Mouse (Mus musculus): ENCODE results near the gene Olfr427. TPM values are rescaled to one million over a fixed set of nuclear protein-coding genes. Genes with fewer than 3 reads are reported as not detected.
"Not testable (repeated sequence)": the region's sequence is repeated elsewhere in the genome, so short reads cannot be mapped to it uniquely, and the experiment has no call there.

The Olfr427 gene
- polyA plus RNA-seq (2015; fragmentation: Nextera tagmentation; extraction: Ambion mirVana), result not detected in 2 replicates

DNA sequence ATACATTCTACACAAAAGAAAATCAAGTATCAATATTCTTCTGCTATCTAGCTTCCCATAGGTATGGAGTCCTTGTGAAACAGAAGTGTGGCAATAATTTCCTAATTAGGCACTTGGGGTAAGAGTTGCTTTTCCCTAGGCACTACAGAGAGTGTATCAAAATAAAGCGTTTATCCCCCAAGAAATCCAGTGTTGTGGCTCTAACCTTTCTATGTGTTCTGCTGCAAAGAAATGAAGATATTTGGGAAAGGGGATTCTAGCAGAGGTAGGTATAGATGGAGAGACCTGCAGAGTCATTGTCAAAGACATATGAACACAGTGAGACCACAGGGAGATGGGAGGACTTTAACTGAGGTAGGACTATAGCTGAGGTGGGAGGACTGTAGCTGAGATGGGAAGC is at the start of gene Olfr427:
Gene Olfr427, plus strand, starts transcription at position 301 of the 400 bp plus-strand sequence.
- H3K27me3 ChIP-seq (ENCODE audit: control insufficient read depth, insufficient read depth, low read length), result no peaks in the 10 kb centered on the region
- H3K4me1 ChIP-seq (ENCODE audit: control insufficient read depth, insufficient read depth, low read length), result no peaks in the 10 kb centered on the region
- no peak for ATAC-seq (replicated peaks; ENCODE audit: extremely low read depth, insufficient read depth, low FRiP score)
- H3K36me3 ChIP-seq (ENCODE audit: control insufficient read depth, insufficient read depth), result no peaks in the 10 kb centered on the region
- 83% methylated on average over 1 of the region's 1 CpGs for WGBS
- no peaks in the 10 kb centered on the region for H3K9me3 ChIP-seq (replicated peaks; ENCODE audit: control insufficient read depth, low read length)
- no peak within 1 kb of the TSS for H3K9ac ChIP-seq (ENCODE audit: low read length)
- no peak within 1 kb of the TSS for H3K27ac ChIP-seq (ENCODE audit: low read length)
- H3K4me2 ChIP-seq (ENCODE audit: low read depth, low read length), result no peak within 1 kb of the TSS
- no peak within 1 kb of the TSS for H3K4me3 ChIP-seq (ENCODE audit: low read length)

DNA sequence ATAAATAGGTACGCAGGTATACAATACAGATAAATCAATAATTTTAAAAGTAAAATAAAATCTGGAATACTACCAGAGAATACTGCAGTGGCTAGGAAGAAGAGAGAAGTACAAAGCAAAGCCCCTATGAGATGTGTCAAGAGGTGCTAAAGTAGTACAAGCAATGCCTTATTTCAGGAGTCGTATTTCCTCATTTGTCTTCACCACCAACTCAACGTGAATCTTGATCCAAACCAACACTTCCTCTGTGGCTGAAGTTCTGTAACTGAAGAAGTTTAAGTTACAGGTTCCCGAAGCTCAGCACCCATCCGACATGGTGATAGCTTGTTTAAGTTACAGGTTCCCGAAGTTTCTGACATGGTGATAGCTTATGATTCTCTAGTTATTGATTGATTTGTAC is 48.5 kb upstream of the Olfr427 start:
- not testable (repeated sequence) for H3K4me3 ChIP-seq (ENCODE audit: low read length); H3K27me3 ChIP-seq (ENCODE audit: control insufficient read depth, insufficient read depth, low read length); H3K9me3 ChIP-seq (replicated peaks; ENCODE audit: control insufficient read depth, low read length); H3K27ac ChIP-seq (ENCODE audit: low read length); H3K36me3 ChIP-seq (ENCODE audit: control insufficient read depth, insufficient read depth); H3K4me2 ChIP-seq (ENCODE audit: low read depth, low read length); H3K4me1 ChIP-seq (ENCODE audit: control insufficient read depth, insufficient read depth, low read length); H3K9ac ChIP-seq (ENCODE audit: low read length); ATAC-seq (replicated peaks; ENCODE audit: extremely low read depth, insufficient read depth, low FRiP score)
- 70% methylated on average over 6 of the region's 6 CpGs for WGBS

DNA sequence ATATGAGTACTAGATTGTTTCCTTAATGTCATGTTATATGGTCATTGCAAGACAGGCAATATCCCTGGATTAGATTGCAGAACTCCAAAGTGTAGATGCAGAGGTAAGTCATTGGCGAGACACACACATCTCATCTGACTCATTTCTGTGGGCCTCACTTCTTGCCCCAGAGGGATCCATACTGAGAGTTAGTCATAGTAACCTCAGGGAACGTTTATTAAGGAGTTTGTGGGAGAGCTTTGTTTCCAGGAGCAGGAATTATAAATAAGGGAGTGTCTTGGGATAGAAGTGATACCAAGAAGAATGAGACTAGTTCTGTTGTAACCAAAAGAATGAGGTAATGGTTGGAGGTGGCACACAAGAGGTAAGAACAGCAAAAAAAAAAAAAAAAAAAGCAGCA is 47.8 kb upstream of the Olfr427 start, which contains the start of gene Olfr432:
Gene Olfr432, plus strand, starts transcription at position 313 of the 400 bp plus-strand sequence.
- no peaks in the 10 kb centered on the region for H3K36me3 ChIP-seq (ENCODE audit: control insufficient read depth, insufficient read depth)

DNA sequence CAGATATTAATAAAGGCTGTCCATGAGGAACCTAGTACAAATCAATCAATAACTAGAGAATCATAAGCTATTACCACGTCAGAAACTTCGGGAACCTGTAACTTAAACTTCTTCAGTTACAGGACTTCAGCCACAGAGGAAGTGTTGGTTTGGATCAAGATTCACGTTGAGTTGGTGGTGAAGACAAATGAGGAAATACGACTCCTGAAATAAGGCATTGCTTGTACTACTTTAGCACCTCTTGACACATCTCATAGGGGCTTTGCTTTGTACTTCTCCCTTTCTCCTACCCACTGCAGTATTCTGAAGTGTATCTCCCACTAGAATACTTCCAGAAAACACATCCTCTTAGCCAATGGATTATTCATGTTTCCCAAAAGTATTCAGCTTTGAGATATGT is 47.3 kb upstream of the Olfr427 start:
- not testable (repeated sequence) for ATAC-seq (replicated peaks; ENCODE audit: extremely low read depth, insufficient read depth, low FRiP score)

More for the DNA sequence above, 47.8 kb upstream of the Olfr427 start, which contains the start of gene Olfr432:
- no peak within 1 kb of the TSS for H3K9ac ChIP-seq (ENCODE audit: low read length)
- no peaks in the 10 kb centered on the region for H3K4me1 ChIP-seq (ENCODE audit: control insufficient read depth, insufficient read depth, low read length)
- no peaks in the 10 kb centered on the region for H3K27me3 ChIP-seq (ENCODE audit: control insufficient read depth, insufficient read depth, low read length)
- H3K4me2 ChIP-seq (ENCODE audit: low read depth, low read length), result no peak within 1 kb of the TSS
- WGBS, result 62% methylated on average over 2 of the region's 2 CpGs
- H3K4me3 ChIP-seq (ENCODE audit: low read length), result no peak within 1 kb of the TSS
- H3K9me3 ChIP-seq (replicated peaks; ENCODE audit: control insufficient read depth, low read length), result no peaks in the 10 kb centered on the region
- H3K27ac ChIP-seq (ENCODE audit: low read length), result no peak within 1 kb of the TSS
- no peak for ATAC-seq (replicated peaks; ENCODE audit: extremely low read depth, insufficient read depth, low FRiP score)

DNA sequence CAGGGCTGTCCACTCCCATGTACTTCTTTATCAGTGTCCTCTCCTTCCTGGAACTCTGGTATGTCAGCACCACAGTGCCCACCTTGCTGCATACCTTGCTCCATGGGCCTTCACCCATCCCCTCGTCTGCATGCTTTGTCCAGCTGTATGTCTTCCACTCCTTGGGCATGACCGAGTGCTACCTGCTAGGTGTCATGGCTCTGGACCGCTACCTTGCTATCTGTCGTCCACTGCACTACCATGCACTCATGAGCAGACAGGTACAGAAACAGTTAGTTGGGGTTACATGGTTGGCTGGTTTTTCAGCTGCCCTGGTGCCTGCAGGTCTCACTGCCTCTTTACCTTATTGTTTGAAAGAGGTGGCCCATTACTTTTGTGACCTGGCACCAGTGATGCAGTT is 46.2 kb upstream of the Olfr427 start:
- H3K36me3 ChIP-seq (ENCODE audit: control insufficient read depth, insufficient read depth), result no peaks in the 10 kb centered on the region
- H3K4me3 ChIP-seq (ENCODE audit: low read length), result no peak overlapping the region
- ATAC-seq (replicated peaks; ENCODE audit: extremely low read depth, insufficient read depth, low FRiP score), result no peak
- 82% methylated on average over 4 of the region's 4 CpGs for WGBS
- H3K27me3 ChIP-seq (ENCODE audit: control insufficient read depth, insufficient read depth, low read length), result no peaks in the 10 kb centered on the region
- H3K4me1 ChIP-seq (ENCODE audit: control insufficient read depth, insufficient read depth, low read length), result no peaks in the 10 kb centered on the region
- H3K9ac ChIP-seq (ENCODE audit: low read length), result no peak overlapping the region
- no peaks in the 10 kb centered on the region for H3K9me3 ChIP-seq (replicated peaks; ENCODE audit: control insufficient read depth, low read length)
- H3K27ac ChIP-seq (ENCODE audit: low read length), result no peak overlapping the region
- no peak overlapping the region for H3K4me2 ChIP-seq (ENCODE audit: low read depth, low read length)

More for the DNA sequence above, 47.3 kb upstream of the Olfr427 start:
- H3K9ac ChIP-seq (ENCODE audit: low read length); H3K36me3 ChIP-seq (ENCODE audit: control insufficient read depth, insufficient read depth); H3K9me3 ChIP-seq (replicated peaks; ENCODE audit: control insufficient read depth, low read length); H3K4me1 ChIP-seq (ENCODE audit: control insufficient read depth, insufficient read depth, low read length); H3K4me2 ChIP-seq (ENCODE audit: low read depth, low read length); H3K27me3 ChIP-seq (ENCODE audit: control insufficient read depth, insufficient read depth, low read length); H3K27ac ChIP-seq (ENCODE audit: low read length); H3K4me3 ChIP-seq (ENCODE audit: low read length): not testable (repeated sequence)
- 63% methylated on average over 4 of the region's 4 CpGs for WGBS

DNA sequence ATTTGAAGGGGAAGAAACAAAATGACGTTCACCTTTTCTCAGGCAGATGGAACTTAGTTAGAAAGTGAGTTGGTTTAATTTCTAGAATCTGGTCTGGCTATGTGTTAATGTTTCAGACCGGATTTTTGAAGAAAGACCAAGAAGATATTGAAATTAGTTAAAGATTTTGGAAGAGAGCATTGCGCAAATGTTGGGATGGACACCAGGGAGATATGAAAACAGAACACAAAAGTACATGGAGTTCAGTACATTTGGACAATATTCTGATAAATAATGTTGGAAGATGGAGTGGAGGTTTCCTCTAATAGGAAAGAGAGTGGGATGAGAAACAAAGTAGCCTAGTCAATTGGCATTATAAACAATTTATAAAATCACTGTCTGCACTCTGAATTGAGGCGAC is 45.2 kb upstream of the Olfr427 start:
- no peak overlapping the region for H3K27ac ChIP-seq (ENCODE audit: low read length)
- ATAC-seq (replicated peaks; ENCODE audit: extremely low read depth, insufficient read depth, low FRiP score), result no peak
- H3K4me3 ChIP-seq (ENCODE audit: low read length), result no peak overlapping the region
- WGBS, result 79% methylated on average over 4 of the region's 4 CpGs
- no peaks in the 10 kb centered on the region for H3K36me3 ChIP-seq (ENCODE audit: control insufficient read depth, insufficient read depth)
- no peak overlapping the region for H3K9ac ChIP-seq (ENCODE audit: low read length)
- no peaks in the 10 kb centered on the region for H3K4me1 ChIP-seq (ENCODE audit: control insufficient read depth, insufficient read depth, low read length)
- no peaks in the 10 kb centered on the region for H3K27me3 ChIP-seq (ENCODE audit: control insufficient read depth, insufficient read depth, low read length)
- no peaks in the 10 kb centered on the region for H3K9me3 ChIP-seq (replicated peaks; ENCODE audit: control insufficient read depth, low read length)
- H3K4me2 ChIP-seq (ENCODE audit: low read depth, low read length), result no peak overlapping the region

DNA sequence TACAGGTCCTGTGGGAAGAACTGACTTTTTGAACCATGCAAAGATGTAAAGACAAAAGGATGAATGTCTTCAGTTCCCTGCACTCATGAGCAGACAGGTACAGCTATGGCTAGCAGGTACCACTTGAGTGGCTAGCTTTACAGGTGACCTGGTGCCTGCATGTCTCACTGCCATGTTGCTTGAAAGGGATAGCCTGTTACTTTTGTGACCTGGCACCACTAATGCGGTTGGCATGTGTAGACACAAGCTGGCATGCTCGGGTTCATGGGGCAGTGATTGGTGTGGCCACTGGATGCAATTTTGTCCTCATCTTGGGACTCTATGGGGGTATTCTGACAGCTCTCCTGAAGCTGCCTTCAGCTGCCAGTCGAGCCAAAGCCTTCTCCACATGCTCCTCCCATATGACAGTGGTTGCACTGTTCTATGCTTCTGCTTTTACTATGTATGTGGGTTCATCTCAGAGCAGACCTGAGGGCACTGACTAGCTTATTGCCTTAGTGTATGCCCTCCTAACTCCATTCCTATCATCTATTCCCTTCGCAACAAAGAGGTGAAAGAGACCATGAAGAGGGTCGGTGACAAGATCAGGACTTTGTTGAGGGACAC is 44.7 kb upstream of the Olfr427 start:
- no peak overlapping the region for H3K4me2 ChIP-seq (ENCODE audit: low read depth, low read length)
- no peak for ATAC-seq (replicated peaks; ENCODE audit: extremely low read depth, insufficient read depth, low FRiP score)
- no peak overlapping the region for H3K4me3 ChIP-seq (ENCODE audit: low read length)
- no peaks in the 10 kb centered on the region for H3K4me1 ChIP-seq (ENCODE audit: control insufficient read depth, insufficient read depth, low read length)
- 82% methylated on average over 5 of the region's 5 CpGs for WGBS
- no peak overlapping the region for H3K27ac ChIP-seq (ENCODE audit: low read length)
- H3K27me3 ChIP-seq (ENCODE audit: control insufficient read depth, insufficient read depth, low read length), result no peaks in the 10 kb centered on the region
- H3K9me3 ChIP-seq (replicated peaks; ENCODE audit: control insufficient read depth, low read length), result no peaks in the 10 kb centered on the region
- no peak overlapping the region for H3K9ac ChIP-seq (ENCODE audit: low read length)
- H3K36me3 ChIP-seq (ENCODE audit: control insufficient read depth, insufficient read depth), result no peaks in the 10 kb centered on the region

DNA sequence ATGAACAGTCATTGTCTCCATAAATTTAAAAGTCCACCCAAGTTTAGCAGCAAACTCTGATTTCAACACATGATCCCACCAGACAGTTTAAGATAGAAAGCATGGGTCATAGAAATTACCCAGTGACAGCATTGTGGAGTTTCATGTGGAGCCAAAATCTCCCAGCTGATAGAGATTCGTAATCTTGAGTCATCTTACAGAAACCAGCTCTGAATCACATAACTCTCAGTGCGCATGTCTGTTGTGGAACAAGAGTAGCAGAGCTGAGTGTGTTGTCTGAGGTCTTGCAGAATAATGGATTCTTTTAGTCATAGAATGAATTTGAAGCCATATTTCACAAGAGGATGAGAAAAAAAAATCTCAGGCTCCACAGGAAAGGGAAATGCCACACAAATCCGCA is 43.7 kb upstream of the Olfr427 start:
- Histone ChIP-seq H3K9me3 (replicated peaks; ENCODE audit: control insufficient read depth, low read length) (no peaks in the 10 kb centered on the region), H3K27me3 (ENCODE audit: control insufficient read depth, insufficient read depth, low read length) (no peaks in the 10 kb centered on the region), H3K4me3 (ENCODE audit: low read length) (no peak overlapping the region), H3K27ac (ENCODE audit: low read length) (no peak overlapping the region), H3K4me2 (ENCODE audit: low read depth, low read length) (no peak overlapping the region), H3K4me1 (ENCODE audit: control insufficient read depth, insufficient read depth, low read length) (no peaks in the 10 kb centered on the region), H3K9ac (ENCODE audit: low read length) (no peak overlapping the region), H3K36me3 (ENCODE audit: control insufficient read depth, insufficient read depth) (no peaks in the 10 kb centered on the region)
- no peak for ATAC-seq (replicated peaks; ENCODE audit: extremely low read depth, insufficient read depth, low FRiP score)
- 71% methylated on average over 3 of the region's 3 CpGs for WGBS

DNA sequence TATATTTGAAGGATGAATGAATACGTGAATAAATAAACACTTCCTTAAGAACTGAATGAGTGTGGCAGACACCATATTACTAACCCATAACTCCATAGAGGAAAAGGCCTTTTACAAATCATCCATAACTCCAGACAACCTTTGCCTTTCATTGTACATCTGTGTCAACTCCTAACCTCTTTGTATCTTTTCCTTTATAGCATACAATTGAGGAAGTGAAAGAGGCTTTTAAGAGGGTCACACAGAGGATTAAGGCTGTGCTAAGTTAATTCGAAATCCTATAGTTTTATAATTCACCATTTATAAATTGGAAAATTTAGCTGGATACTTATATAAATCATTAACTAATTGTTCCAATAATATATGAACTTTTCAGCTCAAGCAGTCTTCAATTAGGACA is 41.4 kb upstream of the Olfr427 start:
- Histone ChIP-seq H3K27ac (ENCODE audit: low read length) (no peak overlapping the region), H3K27me3 (ENCODE audit: control insufficient read depth, insufficient read depth, low read length) (no peaks in the 10 kb centered on the region), H3K9me3 (replicated peaks; ENCODE audit: control insufficient read depth, low read length) (no peaks in the 10 kb centered on the region), H3K4me2 (ENCODE audit: low read depth, low read length) (no peak overlapping the region), H3K4me1 (ENCODE audit: control insufficient read depth, insufficient read depth, low read length) (no peaks in the 10 kb centered on the region), H3K36me3 (ENCODE audit: control insufficient read depth, insufficient read depth) (no peaks in the 10 kb centered on the region), H3K9ac (ENCODE audit: low read length) (no peak overlapping the region), H3K4me3 (ENCODE audit: low read length) (no peak overlapping the region)
- ATAC-seq (replicated peaks; ENCODE audit: extremely low read depth, insufficient read depth, low FRiP score), result no peak
- WGBS, result 76% methylated on average over 2 of the region's 2 CpGs

Data from heart, embryonic 16.5 days (tissue).